Mouse (Mus musculus) intestine, embryonic 15.5 days (tissue): Measurements from ENCODE around the gene Txndc5. TPM values are rescaled to one million over a fixed set of nuclear protein-coding genes. Genes with fewer than 3 reads are reported as not detected.

Experiments used
- ATAC-seq: fragments of 200-750 bp; cut with Nextera tagmentation; 2 replicates; pipeline ENCODE4 v1.8.0; 2017; ENCODE audit warnings: moderate TSS enrichment, moderate library complexity
- H3K27ac ChIP-seq: fragments of 300-500 bp; sonication (generic); 2 replicates; pipeline ENCODE4 v1.5.1; 2015; ENCODE audit warnings: mild to moderate bottlenecking, inconsistent platforms
- H3K27me3 ChIP-seq: fragments of 300-500 bp; sonication (generic); replicated peaks from 2 replicates; pipeline ENCODE4 v1.6.1; 2015; ENCODE audit warnings: inconsistent platforms
- H3K36me3 ChIP-seq: fragments of 300-500 bp; sonication (generic); 2 replicates; pipeline ENCODE4 v1.6.1; 2015; ENCODE audit warnings: inconsistent platforms
- H3K4me1 ChIP-seq: fragments of 300-500 bp; sonication (generic); replicated peaks from 2 replicates; pipeline ENCODE4 v1.6.1; 2015; ENCODE audit warnings: inconsistent platforms
- H3K4me2 ChIP-seq: fragments of 300-500 bp; sonication (generic); replicated peaks from 2 replicates; pipeline ENCODE4 v1.6.1; 2015; ENCODE audit warnings: mild to moderate bottlenecking, inconsistent platforms
- H3K4me3 ChIP-seq: fragments of 300-500 bp; sonication (generic); replicated peaks from 2 replicates; pipeline ENCODE4 v1.5.1; 2015; ENCODE audit warnings: inconsistent platforms
- H3K9ac ChIP-seq: fragments of 300-500 bp; sonication (generic); 2 replicates; pipeline ENCODE4 v1.6.1; 2015; ENCODE audit warnings: inconsistent platforms
- H3K9me3 ChIP-seq: fragments of 300-500 bp; sonication (generic); 2 replicates; pipeline ENCODE4 v1.6.1; 2016; ENCODE audit warnings: inconsistent platforms
- WGBS: fragments of 180-500 bp; shearing (Covaris S2); methylation state at CpG from one replicate; pipeline ENCODE4 v1.1.7; 2015; 5-methylcytosine and 5-hydroxymethylcytosine counted together
- polyA plus RNA-seq: library from polyadenylated mRNA; unstranded; fragments of >200 nt; fragmentation: Nextera tagmentation; extraction: Ambion mirVana; gene quantifications from 2 replicates; pipeline ENCODE4 v1.2.1, GENCODE M21; 2015

Txndc5 gene
- polyA plus RNA-seq, 1 experiment from 2014 or later: 245 TPM

GRCm38 (mm10) chr13:38496715-38497114 is 31.9 kb downstream of the Txndc5 start:
- no peak for ATAC-seq
- 30% methylated on average over 3 of the region's 3 CpGs for WGBS

GRCm38 (mm10) chr13:38486767-38487166 is 41.9 kb downstream of the Txndc5 start:
- Histone ChIP-seq H3K36me3 (no peaks in the 10 kb centered on the region), H3K9me3 (no peaks in the 10 kb centered on the region), H3K4me2 (no peak overlapping the region), H3K27ac (no peak overlapping the region), H3K27me3 (no peaks in the 10 kb centered on the region), H3K4me1 (no peaks in the 10 kb centered on the region), H3K4me3 (no peak overlapping the region), H3K9ac (no peak overlapping the region)
- 68% methylated on average over 6 of the region's 6 CpGs for WGBS
- ATAC-seq: no peak

More at GRCm38 (mm10) chr13:38496715-38497114, 31.9 kb downstream of the Txndc5 start:
- no peak overlapping the region for H3K27ac ChIP-seq
- peaks cover 14% of the 10 kb centered on the region for H3K36me3 ChIP-seq
- H3K27me3 ChIP-seq: no peaks in the 10 kb centered on the region
- H3K4me2 ChIP-seq: no peak overlapping the region
- H3K4me1 ChIP-seq: no peaks in the 10 kb centered on the region
- no peaks in the 10 kb centered on the region for H3K9me3 ChIP-seq
- H3K9ac ChIP-seq: no peak overlapping the region
- H3K4me3 ChIP-seq: no peak overlapping the region

- no peaks in the 10 kb centered on the region for H3K27me3 ChIP-seq
- H3K9me3 ChIP-seq: no peaks in the 10 kb centered on the region
- no peaks in the 10 kb centered on the region for H3K36me3 ChIP-seq
- H3K4me2 ChIP-seq: no peak overlapping the region
- no peaks in the 10 kb centered on the region for H3K4me1 ChIP-seq
- no peak for ATAC-seq
- no peak overlapping the region for H3K4me3 ChIP-seq
- 79% methylated on average over 5 of the region's 5 CpGs for WGBS
- H3K9ac ChIP-seq: no peak overlapping the region
- no peak overlapping the region for H3K27ac ChIP-seq
Measured at GRCm38 (mm10) chr13:38484701-38485100, 43.9 kb downstream of the Txndc5 start.

- 77% methylated on average over 7 of the region's 7 CpGs for WGBS
- H3K4me1 ChIP-seq: no peaks in the 10 kb centered on the region
- H3K36me3 ChIP-seq: no peaks in the 10 kb centered on the region
Measured at GRCm38 (mm10) chr13:38481021-38481420, 47.6 kb downstream of the Txndc5 start.

GRCm38 (mm10) chr13:38476936-38477335 is 51.7 kb downstream of the Txndc5 start:
- H3K4me3 ChIP-seq: no peak overlapping the region
- WGBS: 38% methylated on average over 8 of the region's 8 CpGs
- H3K27me3 ChIP-seq: no peaks in the 10 kb centered on the region
- H3K9me3 ChIP-seq: no peaks in the 10 kb centered on the region
- no peak overlapping the region for H3K9ac ChIP-seq
- no peak for ATAC-seq
- H3K36me3 ChIP-seq: no peaks in the 10 kb centered on the region
- no peak overlapping the region for H3K27ac ChIP-seq
- H3K4me1 ChIP-seq: no peaks in the 10 kb centered on the region
- H3K4me2 ChIP-seq: no peak overlapping the region

More at GRCm38 (mm10) chr13:38481021-38481420, 47.6 kb downstream of the Txndc5 start:
- no peak overlapping the region for H3K9ac ChIP-seq
- H3K4me3 ChIP-seq: no peak overlapping the region
- no peaks in the 10 kb centered on the region for H3K27me3 ChIP-seq
- no peak overlapping the region for H3K27ac ChIP-seq
- H3K9me3 ChIP-seq: no peaks in the 10 kb centered on the region
- H3K4me2 ChIP-seq: no peak overlapping the region
- no peak for ATAC-seq

- Histone ChIP-seq H3K4me3 (no peak overlapping the region), H3K27ac (no peak overlapping the region), H3K27me3 (no peaks in the 10 kb centered on the region), H3K4me2 (no peak overlapping the region), H3K4me1 (no peaks in the 10 kb centered on the region), H3K9me3 (no peaks in the 10 kb centered on the region), H3K9ac (no peak overlapping the region), H3K36me3 (no peaks in the 10 kb centered on the region)
- 91% methylated on average over 6 of the region's 6 CpGs for WGBS
- no peak for ATAC-seq
Measured at GRCm38 (mm10) chr13:38473497-38473896, 55.1 kb downstream of the Txndc5 start.

GRCm38 (mm10) chr13:38472636-38473035 is 56.0 kb downstream of the Txndc5 start:
- no peaks in the 10 kb centered on the region for H3K27me3 ChIP-seq
- H3K4me2 ChIP-seq: no peak overlapping the region
- ATAC-seq: no peak
- H3K36me3 ChIP-seq: no peaks in the 10 kb centered on the region
- no peaks in the 10 kb centered on the region for H3K9me3 ChIP-seq
- H3K9ac ChIP-seq: no peak overlapping the region
- no peak overlapping the region for H3K27ac ChIP-seq
- WGBS: 73% methylated on average over 4 of the region's 4 CpGs
- no peaks in the 10 kb centered on the region for H3K4me1 ChIP-seq
- no peak overlapping the region for H3K4me3 ChIP-seq

GRCm38 (mm10) chr13:38470882-38471281 is 57.7 kb downstream of the Txndc5 start:
- H3K36me3 ChIP-seq: no peaks in the 10 kb centered on the region
- no peak overlapping the region for H3K27ac ChIP-seq
- no peaks in the 10 kb centered on the region for H3K27me3 ChIP-seq
- no peak overlapping the region for H3K9ac ChIP-seq
- WGBS: 79% methylated on average over 5 of the region's 5 CpGs
- H3K4me2 ChIP-seq: no peak overlapping the region
- no peak for ATAC-seq
- H3K9me3 ChIP-seq: no peaks in the 10 kb centered on the region
- H3K4me3 ChIP-seq: no peak overlapping the region
- no peaks in the 10 kb centered on the region for H3K4me1 ChIP-seq

GRCm38 (mm10) chr13:38463410-38463809 is 65.2 kb downstream of the Txndc5 start:
- no peak overlapping the region for H3K4me3 ChIP-seq
- no peaks in the 10 kb centered on the region for H3K4me1 ChIP-seq
- WGBS: 90% methylated on average over 1 of the region's 1 CpGs
- H3K27ac ChIP-seq: no peak overlapping the region
- H3K9me3 ChIP-seq: no peaks in the 10 kb centered on the region
- H3K36me3 ChIP-seq: no peaks in the 10 kb centered on the region
- no peak for ATAC-seq
- no peak overlapping the region for H3K4me2 ChIP-seq
- no peak overlapping the region for H3K9ac ChIP-seq
- no peaks in the 10 kb centered on the region for H3K27me3 ChIP-seq

GRCm38 (mm10) chr13:38451446-38451845 is 77.2 kb downstream of the Txndc5 start:
- H3K4me1 ChIP-seq: no peaks in the 10 kb centered on the region
- no peaks in the 10 kb centered on the region for H3K36me3 ChIP-seq
- H3K9ac ChIP-seq: no peak overlapping the region
- 88% methylated on average over 5 of the region's 5 CpGs for WGBS
- H3K9me3 ChIP-seq: no peaks in the 10 kb centered on the region
- no peak for ATAC-seq
- H3K4me3 ChIP-seq: no peak overlapping the region
- no peak overlapping the region for H3K4me2 ChIP-seq
- no peak overlapping the region for H3K27ac ChIP-seq
- H3K27me3 ChIP-seq: no peaks in the 10 kb centered on the region

Other genes starting within 250 kb of the Txndc5 start
- gene Bmp6, start 183.7 kb downstream of the Txndc5 start, polyA plus RNA-seq: 1.5 and 1.6 TPM in 2 replicates
- gene Bloc1s5, start 106.3 kb upstream of the Txndc5 start, polyA plus RNA-seq: 14.3 and 15.9 TPM in 2 replicates
- 53.4 TPM in 2 replicates for gene Eef1e1, start 130.2 kb upstream of the Txndc5 start, polyA plus RNA-seq